Mouse (Mus musculus): Measurements from ENCODE around the gene Spryd7. TPM values are rescaled to one million over a fixed set of nuclear protein-coding genes. Genes with fewer than 3 reads are reported as not detected.

The Spryd7 gene
- polyA plus RNA-seq, 1 experiment from 2014 or later: 12.7 TPM

GRCm38 (mm10) chr14:61526006-61526405, 30.7 kb downstream of the Spryd7 start:
- Histone ChIP-seq H3K27ac (no peak overlapping the region), H3K36me3 (no peaks in the 10 kb centered on the region), H3K9me3 (replicated peaks) (no peaks in the 10 kb centered on the region), H3K27me3 (ENCODE audit: low read depth, poor library complexity, severe bottlenecking) (no peaks in the 10 kb centered on the region), H3K4me1 (no peaks in the 10 kb centered on the region), H3K4me3 (no peak overlapping the region)
- DNase-seq (ENCODE audit: low spot score): no peak
- WGBS: 88% methylated on average over 2 of the region's 2 CpGs

DNA sequence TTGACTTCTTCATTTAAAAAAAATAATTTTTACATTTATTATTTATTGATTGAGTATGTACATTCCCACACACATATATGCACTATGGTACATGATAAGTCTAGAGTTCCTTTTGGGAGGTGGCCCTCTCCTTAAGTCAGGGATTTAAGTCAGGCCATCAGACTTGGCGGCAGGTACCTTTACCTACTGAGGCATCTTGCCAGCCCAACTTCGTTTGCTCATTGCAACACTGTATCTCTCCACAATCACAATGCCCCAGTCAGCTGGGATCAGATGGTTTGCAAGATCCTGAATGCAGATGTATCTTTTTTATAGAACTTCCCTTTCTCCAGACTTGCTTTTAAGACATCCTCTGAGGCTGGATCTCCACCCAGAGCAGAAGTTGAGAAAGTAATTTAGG, 32.9 kb downstream of the Spryd7 start:
- no peaks in the 10 kb centered on the region for H3K36me3 ChIP-seq
- no peaks in the 10 kb centered on the region for H3K27me3 ChIP-seq (ENCODE audit: low read depth, poor library complexity, severe bottlenecking)
- H3K9me3 ChIP-seq (replicated peaks): no peaks in the 10 kb centered on the region
- no peaks in the 10 kb centered on the region for H3K4me1 ChIP-seq
- no peak overlapping the region for H3K27ac ChIP-seq
- DNase-seq (ENCODE audit: low spot score): no peak
- H3K4me3 ChIP-seq: no peak overlapping the region
- WGBS: 82% methylated on average over 2 of the region's 2 CpGs

DNA sequence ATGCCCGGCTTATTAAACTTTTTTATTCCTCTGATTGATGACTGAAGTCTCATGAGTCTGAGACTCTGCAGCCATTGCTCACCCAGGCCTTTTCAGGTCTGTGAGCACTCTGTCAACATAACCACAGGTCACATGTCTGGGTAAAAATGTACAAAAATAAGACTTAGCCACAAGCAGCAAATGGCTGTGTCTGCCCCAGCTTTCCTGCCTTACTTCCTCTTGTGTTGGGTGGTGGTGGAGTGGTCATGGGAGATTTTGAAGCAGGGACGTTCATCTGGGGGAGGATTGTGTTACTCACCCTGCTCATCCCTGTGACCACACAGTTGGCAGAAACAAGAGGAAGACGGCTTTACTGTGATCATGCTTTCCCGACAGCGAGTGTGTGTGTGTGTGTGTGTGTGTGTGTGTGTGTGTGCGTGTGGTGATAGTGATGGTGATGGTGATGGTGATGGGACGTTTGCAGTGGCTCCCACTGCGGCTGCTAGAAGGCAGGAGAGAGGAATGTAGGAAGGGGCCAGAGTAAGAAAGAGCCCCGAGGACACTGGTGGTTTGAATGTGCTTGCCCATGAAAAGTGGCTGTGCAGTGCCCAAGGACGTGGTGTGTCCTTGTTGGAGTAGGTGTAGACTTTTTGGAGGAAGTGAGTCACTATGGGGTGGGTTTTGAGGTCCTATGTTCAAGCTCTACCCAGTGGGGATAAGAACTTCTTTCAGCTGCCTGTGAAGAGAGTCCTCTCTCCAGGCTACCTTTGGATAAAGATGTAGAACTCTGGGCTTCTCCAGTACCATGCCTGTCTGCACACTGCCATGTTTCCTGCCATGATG, 37.8 kb downstream of the Spryd7 start:
- DNase-seq (ENCODE audit: low spot score): no peak
- Histone ChIP-seq H3K27me3 (ENCODE audit: low read depth, poor library complexity, severe bottlenecking) (no peaks in the 10 kb centered on the region), H3K9me3 (replicated peaks) (no peaks in the 10 kb centered on the region), H3K4me1 (no peaks in the 10 kb centered on the region), H3K36me3 (no peaks in the 10 kb centered on the region), H3K27ac (no peak overlapping the region), H3K4me3 (no peak overlapping the region)
- 91% methylated on average over 10 of the region's 10 CpGs for WGBS

GRCm38 (mm10) chr14:61516471-61517426, 39.9 kb downstream of the Spryd7 start:
- Histone ChIP-seq H3K4me3 (no peak overlapping the region), H3K4me1 (no peaks in the 10 kb centered on the region), H3K27me3 (ENCODE audit: low read depth, poor library complexity, severe bottlenecking) (no peaks in the 10 kb centered on the region), H3K36me3 (no peaks in the 10 kb centered on the region), H3K9me3 (replicated peaks) (no peaks in the 10 kb centered on the region), H3K27ac (no peak overlapping the region)
- WGBS: 90% methylated on average over 9 of the region's 9 CpGs
- no peak for DNase-seq (ENCODE audit: low spot score)

DNA sequence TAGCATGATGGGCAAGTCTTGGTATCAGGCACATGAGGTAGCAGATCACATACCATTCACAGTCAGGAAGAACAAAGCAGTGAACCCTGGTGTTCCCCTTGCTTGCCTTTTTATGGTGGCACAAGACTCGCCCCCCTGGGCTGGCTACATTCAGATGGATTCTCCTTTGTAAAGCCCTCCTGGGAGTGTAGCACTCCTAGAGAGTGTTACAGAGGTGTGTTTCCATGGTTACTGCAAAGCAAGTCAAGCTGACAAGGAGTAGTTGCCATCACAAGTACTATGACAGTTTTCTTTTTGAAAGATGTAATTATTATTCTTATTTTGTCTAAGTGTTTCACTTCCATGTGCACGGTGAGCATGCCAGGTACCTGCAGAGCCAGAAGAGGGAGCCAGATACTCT, 45.2 kb downstream of the Spryd7 start:
- DNase-seq (ENCODE audit: low spot score): no peak
- WGBS: 75% methylated on average over 2 of the region's 2 CpGs

GRCm38 (mm10) chr14:61497716-61498490, 58.8 kb downstream of the Spryd7 start:
- 47% methylated on average over 20 of the region's 20 CpGs for WGBS
- Histone ChIP-seq H3K36me3 (no peaks in the 10 kb centered on the region), H3K27me3 (ENCODE audit: low read depth, poor library complexity, severe bottlenecking) (no peaks in the 10 kb centered on the region)

More for the DNA sequence above, 45.2 kb downstream of the Spryd7 start:
- Histone ChIP-seq H3K27ac (no peak overlapping the region), H3K36me3 (no peaks in the 10 kb centered on the region), H3K4me1 (no peaks in the 10 kb centered on the region), H3K4me3 (no peak overlapping the region), H3K27me3 (ENCODE audit: low read depth, poor library complexity, severe bottlenecking) (no peaks in the 10 kb centered on the region), H3K9me3 (replicated peaks) (no peaks in the 10 kb centered on the region)

DNA sequence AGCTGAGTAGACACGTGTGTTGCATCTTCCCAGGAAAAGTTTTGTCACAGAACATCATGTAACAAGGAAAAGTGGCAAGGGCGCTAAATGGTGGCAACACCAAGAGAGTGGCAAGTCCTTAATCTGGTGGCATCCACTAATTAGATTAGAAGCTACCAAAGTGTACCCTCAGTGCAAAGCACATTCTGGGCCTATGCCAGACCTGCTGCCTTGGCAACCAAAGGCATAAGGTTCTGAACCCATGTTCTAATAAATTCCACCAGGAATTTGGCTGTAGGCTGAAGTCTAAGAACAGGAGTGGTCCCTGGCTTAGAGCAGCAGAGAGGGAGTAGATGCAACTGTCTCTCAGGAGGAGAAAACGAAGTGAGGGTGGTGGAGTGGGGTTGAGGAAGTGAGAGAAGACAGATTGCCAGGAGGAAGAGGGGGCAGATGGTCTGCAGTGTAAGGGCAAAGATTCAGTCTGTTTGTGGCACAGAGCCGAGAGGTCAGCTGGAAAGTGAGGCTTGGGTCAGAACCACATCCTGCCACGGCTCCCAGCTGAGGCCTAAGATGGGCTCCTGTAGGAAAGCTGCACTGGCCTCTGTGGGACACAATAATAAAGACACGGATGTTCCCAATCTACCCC, 63.1 kb downstream of the Spryd7 start:
- Histone ChIP-seq H3K9me3 (replicated peaks) (no peaks in the 10 kb centered on the region), H3K4me3 (no peak overlapping the region), H3K36me3 (no peaks in the 10 kb centered on the region), H3K27ac (no peak overlapping the region), H3K4me1 (0 out of 2 replicates have a peak, but pooled peaks cover 5% of the 10 kb centered on the region), H3K27me3 (ENCODE audit: low read depth, poor library complexity, severe bottlenecking) (no peaks in the 10 kb centered on the region)
- WGBS: 69% methylated on average over 6 of the region's 6 CpGs
- DNase-seq (ENCODE audit: low spot score): no peak

More at GRCm38 (mm10) chr14:61497716-61498490, 58.8 kb downstream of the Spryd7 start:
- Histone ChIP-seq H3K9me3 (replicated peaks) (no peaks in the 10 kb centered on the region), H3K27ac (no peak overlapping the region), H3K4me3 (no peak overlapping the region), H3K4me1 (0 out of 2 replicates have a peak, but pooled peaks cover 5% of the 10 kb centered on the region)
- DNase-seq (ENCODE audit: low spot score): peak; percentile 88

Other genes with a start within 250 kb of the Spryd7 start
- gene Arl11, start 247.1 kb downstream of the Spryd7 start, polyA plus RNA-seq (2016; fragmentation: Nextera tagmentation; extraction: Ambion mirVana): 0.19 and 0.26 TPM in 2 replicates
- gene Ebpl, start 196.4 kb downstream of the Spryd7 start, polyA plus RNA-seq (2016; fragmentation: Nextera tagmentation; extraction: Ambion mirVana): 9.4 and 10.5 TPM in 2 replicates
- 71.6 and 76.6 TPM in 2 replicates for gene Kpna3, start 117.0 kb downstream of the Spryd7 start, polyA plus RNA-seq (2016; fragmentation: Nextera tagmentation; extraction: Ambion mirVana)
- 9.9 and 13.2 TPM in 2 replicates for gene Trim13, start 41.4 kb upstream of the Spryd7 start, polyA plus RNA-seq (2016; fragmentation: Nextera tagmentation; extraction: Ambion mirVana)
- gene Kcnrg, start 50.6 kb upstream of the Spryd7 start, polyA plus RNA-seq (2016; fragmentation: Nextera tagmentation; extraction: Ambion mirVana): 0.46 and 0.73 TPM in 2 replicates